ENCODE assay signal across 8 mouse cellular contexts in genomic region chrX:7750432-7751116, GRCm38 (mm10). TPM values are rescaled to one million over a fixed set of nuclear protein-coding genes. Genes with fewer than 3 reads are reported as not detected.
DNase-seq lines count a peak whose midpoint lies in the region; ATAC-seq lines count a peak whose summit lies in the region.

Gene Ccdc120 (minus strand): TSS chrX:7750905.

- peak within 1 kb of the TSS; percentile 41; the same call in 1 of the 2 replicates for H3K9ac ChIP-seq in stomach, embryonic 15.5 days

- H3K9me3 ChIP-seq in stomach, embryonic 15.5 days, result no peaks in the 10 kb centered on the region

- H3K4me3 ChIP-seq in stomach, embryonic 15.5 days (replicated peaks), result peak within 1 kb of the TSS; percentile 64

- WGBS in stomach, embryonic 15.5 days, result 14% methylated on average over 48 of the region's 56 CpGs

- H3K27ac ChIP-seq in stomach, embryonic 15.5 days, result no peak within 1 kb of the TSS

- no peaks in the 10 kb centered on the region for H3K36me3 ChIP-seq in stomach, embryonic 15.5 days

- peak; percentile 68 to 70 for DNase-seq in left cerebral cortex, adult 18-20 months (ENCODE audit: low spot score in 2 of 2)
- no peak for DNase-seq in left cerebral cortex, adult 11 months (ENCODE audit: low spot score)
- peak; percentile 76 for DNase-seq in cerebellum, adult 8-10 months
- DNase-seq in induced T-regulatory cell, adult 2 months (ENCODE audit: low read depth), result peak; percentile 29
- DNase-seq in left cerebral cortex, postnatal 25 days (ENCODE audit: low spot score in 2 of 2), result peak; percentile 72 to 86
- DNase-seq in mesoderm, embryonic 11.5 days (ENCODE audit: low read depth, low spot score), result peak; percentile 83

- intact Hi-C loops in left cerebral cortex, postnatal 25 days (cut with DNase I), result no loop called here

- no peaks in the 10 kb centered on the region for H3K27me3 ChIP-seq in stomach, embryonic 15.5 days (replicated peaks)

- peak; percentile 95 for ATAC-seq in frontal cortex, adult (ENCODE audit: low TSS enrichment)
- ATAC-seq in stomach, embryonic 15.5 days (ENCODE audit: insufficient read depth, low FRiP score, low read depth), result peak; percentile 79

- H3K4me2 ChIP-seq in stomach, embryonic 15.5 days, result peak within 1 kb of the TSS; percentile 56

- no peaks in the 10 kb centered on the region for H3K4me1 ChIP-seq in stomach, embryonic 15.5 days

RNA-seq across cellular contexts. Expression of gene Ccdc120, which starts in this region (rescaled TPM):
- 10 to 100 TPM; 26.7 to 29.7 TPM for total RNA-seq in left cerebral cortex, adult 18-20 months (2021)
- total RNA-seq in left cerebral cortex, postnatal 25 days (2021), result 10 to 100 TPM; 19.5 to 22.1 TPM
- 16.0 and 22.2 TPM in 2 replicates for polyA plus RNA-seq in stomach, embryonic 15.5 days (2015; fragmentation: Nextera tagmentation; extraction: Ambion mirVana)
